Mouse (Mus musculus): Measurements from ENCODE around the gene Ccdc69.
"Not testable (repeated sequence)": the region's sequence is repeated elsewhere in the genome, so short reads cannot be mapped to it uniquely, and the experiment has no call there.

Gene Ccdc69

GRCm38 (mm10) chr11:55077331-55078231, at the start of gene Ccdc69:
Gene Ccdc69 (minus strand): TSS chr11:55078131.
- in situ Hi-C loops (cut with MboI; ENCODE audit: unreplicated experiment in 2 of 2): no loop called here

- in situ Hi-C loops (cut with MboI; ENCODE audit: unreplicated experiment in 2 of 2): no loop called here
These were observed 48.7 kb upstream of the Ccdc69 start for GRCm38 (mm10) chr11:55126663-55127062.

DNA sequence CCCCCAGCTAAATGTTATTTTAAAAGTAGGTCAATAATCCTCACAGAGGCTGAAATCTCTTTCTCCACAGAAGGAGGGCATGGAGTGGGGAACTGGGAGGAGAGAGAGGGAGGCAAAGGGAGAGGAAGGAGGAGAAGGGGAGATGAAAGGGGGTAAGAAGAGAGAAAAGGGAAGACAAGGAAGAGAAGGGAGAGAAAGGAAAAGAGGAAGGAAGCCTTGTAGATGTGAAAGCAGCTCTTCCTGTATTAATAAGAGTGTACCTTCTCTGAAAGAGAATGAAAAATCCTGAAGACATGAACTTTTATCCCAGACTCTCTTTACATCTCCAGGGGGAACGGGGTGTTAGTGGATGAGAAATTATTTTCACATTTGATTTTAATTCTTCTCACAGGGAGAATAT, 43.5 kb upstream of the Ccdc69 start:
- in situ Hi-C loops (cut with MboI; ENCODE audit: unreplicated experiment in 2 of 2): no loop called here

- in situ Hi-C loops (cut with MboI; ENCODE audit: unreplicated experiment in 2 of 2): no loop called here
These were observed 42.9 kb upstream of the Ccdc69 start for GRCm38 (mm10) chr11:55120821-55121271.

GRCm38 (mm10) chr11:55120279-55120678, 42.3 kb upstream of the Ccdc69 start:
- in situ Hi-C loops (cut with MboI; ENCODE audit: unreplicated experiment in 2 of 2): no loop called here

DNA sequence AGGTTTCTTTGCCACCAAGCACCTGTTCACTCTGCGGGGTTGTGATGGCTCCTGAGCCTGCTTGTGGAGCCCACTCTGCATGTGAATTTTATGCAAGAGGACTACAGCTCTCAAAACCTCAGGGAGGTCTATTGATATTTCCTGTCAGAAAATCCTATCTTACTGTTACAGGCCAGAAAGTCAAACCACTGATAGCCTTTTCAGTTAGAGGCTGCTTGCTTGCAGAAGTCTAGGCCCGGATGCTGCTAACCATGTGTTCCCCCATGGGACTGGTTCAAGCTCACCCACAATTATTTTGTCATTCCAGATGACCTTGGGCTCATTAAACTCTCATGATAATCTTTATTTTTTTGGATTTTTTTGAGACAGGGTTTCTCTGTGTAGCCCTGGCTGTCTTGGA, 39.1 kb upstream of the Ccdc69 start:
- in situ Hi-C loops (cut with MboI; ENCODE audit: unreplicated experiment in 2 of 2): no loop called here

GRCm38 (mm10) chr11:55116004-55116403, 38.1 kb upstream of the Ccdc69 start:
- in situ Hi-C loops (cut with MboI; ENCODE audit: unreplicated experiment in 2 of 2): no loop called here

GRCm38 (mm10) chr11:55114291-55114690, 36.4 kb upstream of the Ccdc69 start:
- in situ Hi-C loops (cut with MboI; ENCODE audit: unreplicated experiment in 2 of 2): no loop called here

DNA sequence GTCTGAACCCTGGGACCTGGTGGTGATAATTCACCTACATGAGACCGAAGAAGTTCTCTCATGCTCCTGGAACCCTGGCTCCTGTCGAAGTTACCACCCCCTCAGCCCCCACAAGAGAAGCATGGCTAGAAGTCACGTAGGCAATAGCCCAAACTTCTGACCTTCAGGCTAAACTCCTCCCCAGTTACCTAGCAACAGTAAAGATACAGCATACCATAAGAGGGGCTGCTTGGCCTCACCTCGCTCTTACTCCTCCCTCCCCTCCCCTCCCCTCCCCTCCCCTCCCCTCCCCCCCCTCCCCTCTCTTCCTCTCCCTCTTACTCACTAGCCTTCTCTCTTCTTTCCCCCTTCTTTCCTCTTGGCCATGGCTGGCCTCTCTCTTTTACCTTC, 35.9 kb upstream of the Ccdc69 start:
- in situ Hi-C loops (cut with MboI; ENCODE audit: unreplicated experiment in 2 of 2): not testable (repeated sequence)

DNA sequence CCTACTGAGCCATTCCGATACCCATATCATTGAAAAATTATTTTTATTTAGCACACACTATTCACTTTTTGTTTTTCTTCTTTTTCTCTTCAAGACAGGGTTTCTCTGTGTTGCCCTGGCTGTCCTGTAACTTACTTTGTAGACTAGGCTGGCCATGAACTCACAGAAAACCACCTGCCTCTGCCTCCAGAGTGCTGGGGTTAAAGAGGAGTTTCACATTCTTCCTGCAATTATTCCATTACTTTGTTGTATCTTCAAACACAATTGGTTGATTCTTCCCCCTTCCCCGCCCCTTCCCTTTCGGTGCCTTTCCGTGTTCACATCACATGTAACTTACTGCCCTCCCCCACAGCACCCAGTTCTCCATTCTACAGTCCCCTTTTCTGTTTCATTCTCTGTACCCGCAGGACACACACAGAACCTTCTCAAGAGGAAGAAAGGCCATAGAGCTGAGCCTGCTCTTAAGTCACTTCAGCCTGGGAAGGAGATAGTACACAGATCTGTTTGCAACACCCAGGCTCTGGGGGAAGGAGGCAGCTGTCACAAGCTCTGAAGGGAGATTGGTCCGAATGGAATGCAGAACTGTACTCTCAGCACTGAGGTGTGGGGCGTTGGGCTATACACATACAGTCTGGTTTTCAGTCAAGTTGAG, 35.4 kb upstream of the Ccdc69 start:
- in situ Hi-C loops (cut with MboI; ENCODE audit: unreplicated experiment in 2 of 2): no loop called here

- in situ Hi-C loops (cut with MboI; ENCODE audit: unreplicated experiment in 2 of 2): no loop called here
These were observed 32.7 kb upstream of the Ccdc69 start for GRCm38 (mm10) chr11:55110566-55111169.

GRCm38 (mm10) chr11:55109521-55110300, 31.8 kb upstream of the Ccdc69 start:
- in situ Hi-C loops (cut with MboI; ENCODE audit: unreplicated experiment in 2 of 2): no loop called here

GRCm38 (mm10) chr11:55106636-55107035, 28.7 kb upstream of the Ccdc69 start:
- in situ Hi-C loops (cut with MboI; ENCODE audit: unreplicated experiment in 2 of 2): no loop called here

DNA sequence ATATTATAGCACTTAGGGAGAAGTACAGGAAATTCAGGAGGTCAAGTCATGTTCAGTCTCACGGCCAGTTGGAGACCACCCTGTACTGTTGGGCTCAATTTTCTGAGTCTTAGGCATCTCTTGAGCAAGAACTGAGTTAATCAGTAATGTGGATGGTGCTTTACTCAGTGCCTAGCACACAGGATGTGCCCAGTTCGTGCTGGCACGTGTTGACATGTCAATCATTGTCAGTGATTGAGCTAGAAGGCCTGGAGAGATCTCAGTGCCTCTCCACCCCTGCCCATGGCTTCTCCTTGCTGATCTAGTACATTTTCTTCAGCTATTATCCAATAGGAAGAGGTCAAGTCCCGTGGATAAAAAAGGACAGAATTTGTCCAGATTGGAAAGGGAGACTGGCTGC, 27.5 kb upstream of the Ccdc69 start:
- in situ Hi-C loops (cut with MboI; ENCODE audit: unreplicated experiment in 2 of 2): no loop called here

GRCm38 (mm10) chr11:55103229-55103628, 25.3 kb upstream of the Ccdc69 start:
- in situ Hi-C loops (cut with MboI; ENCODE audit: unreplicated experiment in 2 of 2): no loop called here

DNA sequence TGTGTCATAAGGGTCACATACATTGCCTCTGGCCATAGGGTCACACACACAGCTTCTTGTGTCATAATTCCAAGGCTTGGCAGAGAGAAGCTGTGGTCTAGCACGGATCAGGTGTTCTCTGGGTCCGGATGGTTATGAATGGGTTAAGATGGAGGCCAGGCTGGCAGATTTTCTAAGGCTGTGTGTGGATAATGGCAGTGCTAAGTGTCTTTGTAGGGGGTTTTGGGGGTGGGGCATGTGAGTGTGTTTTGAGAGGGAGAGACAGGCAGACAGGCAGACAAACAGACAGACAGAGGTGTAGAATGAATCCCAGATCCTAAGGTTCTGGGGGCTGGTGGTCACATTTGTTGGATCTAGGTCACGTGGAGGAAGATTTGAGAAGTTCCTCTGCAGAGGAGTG, 24.1 kb upstream of the Ccdc69 start:
- in situ Hi-C loops (cut with MboI; ENCODE audit: unreplicated experiment in 2 of 2): no loop called here

GRCm38 (mm10) chr11:55099868-55100267, 21.9 kb upstream of the Ccdc69 start:
- in situ Hi-C loops (cut with MboI; ENCODE audit: unreplicated experiment in 2 of 2): no loop called here

DNA sequence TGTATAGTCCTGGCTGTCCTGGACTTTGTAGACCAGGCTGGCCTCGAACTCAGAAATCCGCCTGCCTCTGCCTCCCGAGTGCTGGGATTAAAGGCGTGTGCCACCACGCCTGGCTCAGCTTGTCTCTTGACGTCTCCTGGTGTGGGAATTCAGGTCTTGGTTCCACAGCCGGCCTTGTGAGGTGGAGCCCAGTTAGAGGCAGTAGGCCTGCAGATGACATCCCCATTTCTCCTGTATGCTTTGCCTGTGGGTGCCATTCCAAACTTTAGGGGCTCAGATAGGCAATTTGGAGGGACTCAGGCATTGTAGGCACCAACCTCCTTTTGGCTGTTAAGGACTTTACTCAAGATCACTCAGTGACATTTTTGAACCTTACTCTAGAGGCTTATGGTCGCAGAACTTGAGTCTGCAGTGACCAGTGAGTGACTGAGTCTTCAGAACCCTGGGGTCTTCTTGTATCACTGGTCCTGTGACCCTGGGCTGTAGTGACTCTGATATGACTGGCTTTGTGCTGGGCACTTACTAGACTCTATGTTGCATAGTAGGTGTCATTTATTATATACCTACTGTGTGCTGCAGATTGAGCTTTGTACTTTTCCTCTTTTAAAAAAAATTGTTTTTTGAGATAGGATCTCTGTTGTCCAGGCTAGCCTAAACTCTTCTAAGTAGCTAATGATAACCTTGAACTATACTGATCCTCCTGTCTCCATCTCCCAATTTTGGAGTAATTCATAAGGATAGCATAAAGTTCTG, 21.3 kb upstream of the Ccdc69 start:
- in situ Hi-C loops (cut with MboI; ENCODE audit: unreplicated experiment in 2 of 2): no loop called here

DNA sequence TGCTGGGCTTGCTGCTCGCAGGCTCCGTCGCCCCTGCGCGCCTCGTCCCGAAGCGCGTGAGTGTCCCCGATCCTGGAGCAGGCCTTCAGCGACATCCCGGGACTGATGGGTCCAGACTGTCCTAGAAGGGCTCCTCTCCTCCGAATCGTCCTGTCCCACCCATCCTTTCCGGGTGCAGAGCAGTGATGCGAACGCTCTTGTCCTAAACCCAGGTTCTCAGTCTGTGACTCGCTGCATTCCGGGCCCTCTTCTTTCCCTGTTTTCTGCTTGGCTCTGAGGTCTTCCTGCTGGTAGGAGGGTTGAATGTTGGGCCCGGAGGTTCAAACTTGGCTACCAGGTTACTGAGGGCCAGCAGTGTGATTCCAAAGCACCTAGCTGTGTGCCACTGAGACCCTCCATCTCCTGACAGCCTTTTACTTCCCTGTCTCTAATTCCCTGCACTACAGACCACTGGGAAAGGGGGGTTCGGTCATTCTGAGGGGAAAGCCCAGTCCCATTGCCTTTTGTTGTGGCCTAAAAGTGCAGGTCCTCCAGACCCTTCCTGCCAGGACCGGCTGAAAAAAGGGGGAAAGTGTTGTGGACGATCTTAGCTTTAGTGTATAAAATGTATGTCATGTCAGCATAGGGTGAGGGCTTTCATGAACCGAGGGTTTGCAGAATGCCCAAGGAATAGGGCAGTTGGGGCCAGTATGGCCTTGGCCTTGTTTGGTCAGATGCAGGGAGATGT, 20.4 kb upstream of the Ccdc69 start:
- in situ Hi-C loops (cut with MboI; ENCODE audit: unreplicated experiment in 2 of 2): no loop called here

All from v-Abl transformed pro-B cells (cell line).